Mouse (Mus musculus) olfactory bulb, adult 2 months (tissue): Measurements from ENCODE around the gene Zbtb42.

Experiments
- CTCF ChIP-seq: fragments of 200-500 bp; IDR thresholded peaks from 2 replicates; pipeline ENCODE4 v1.5.1; 2012; ENCODE audit warnings: low read depth, mild to moderate bottlenecking, low read length, moderate library complexity; ENCODE audit not compliant: insufficient read depth
- POLR2A ChIP-seq: fragments of 200-500 bp; IDR thresholded peaks from 2 replicates; pipeline ENCODE4 v1.6.1; 2012; ENCODE audit warnings: mild to moderate bottlenecking, low read depth, low read length, moderate library complexity; ENCODE audit not compliant: insufficient read depth

- TF ChIP-seq CTCF (no peak), POLR2A (no peak)
Observed at GRCm38 (mm10) chr12:112663303-112663702, 15.3 kb upstream of the Zbtb42 start.
